Mouse (Mus musculus) heart, embryonic 16.5 days (tissue): ENCODE measurements around the gene Gm5737. TPM values are rescaled to one million over a fixed set of nuclear protein-coding genes. Genes with fewer than 3 reads are reported as not detected.

ENCODE experiments used
- ATAC-seq: fragments of 200-750 bp; cut with Nextera tagmentation; replicated peaks from 2 replicates; pipeline ENCODE4 v1.8.0; 2017; ENCODE audit warnings: moderate number of reproducible peaks; ENCODE audit not compliant: insufficient read depth, low FRiP score; ENCODE audit errors: extremely low read depth
- H3K27ac ChIP-seq: fragments of 300-500 bp; sonication (generic); 2 replicates; pipeline ENCODE4 v1.5.1; 2014; ENCODE audit warnings: mild to moderate bottlenecking, low read length, control low read depth, moderate library complexity
- H3K27me3 ChIP-seq: fragments of 300-500 bp; sonication (generic); 2 replicates; pipeline ENCODE4 v1.6.1; 2014; ENCODE audit warnings: low read length, mixed read lengths; ENCODE audit not compliant: control insufficient read depth, insufficient read depth
- H3K36me3 ChIP-seq: fragments of 300-500 bp; sonication (generic); 2 replicates; pipeline ENCODE4 v1.6.1; 2014; ENCODE audit not compliant: control insufficient read depth, insufficient read depth
- H3K4me1 ChIP-seq: fragments of 300-500 bp; sonication (generic); 2 replicates; pipeline ENCODE4 v1.6.1; 2014; ENCODE audit warnings: low read length, mixed read lengths; ENCODE audit not compliant: control insufficient read depth, insufficient read depth
- H3K4me2 ChIP-seq: fragments of 300-500 bp; sonication (generic); 2 replicates; pipeline ENCODE4 v1.6.1; 2014; ENCODE audit warnings: low read depth, mild to moderate bottlenecking, control low read depth, low read length
- H3K4me3 ChIP-seq: fragments of 300-500 bp; sonication (generic); 2 replicates; pipeline ENCODE4 v1.5.1; 2014; ENCODE audit warnings: mild to moderate bottlenecking, control low read depth, low read length
- H3K9ac ChIP-seq: fragments of 300-500 bp; sonication (generic); 2 replicates; pipeline ENCODE4 v1.6.1; 2014; ENCODE audit warnings: low read length, control low read depth
- H3K9me3 ChIP-seq: fragments of 300-500 bp; sonication (generic); replicated peaks from 2 replicates; pipeline ENCODE4 v1.6.1; 2016; ENCODE audit warnings: low read length; ENCODE audit not compliant: control insufficient read depth
- WGBS: fragments of 180-500 bp; shearing (Covaris S2); extraction: QIAGEN DNeasy Blood & Tissue Kit; methylation state at CpG from one replicate; pipeline ENCODE4 v1.1.7; 2014; 5-methylcytosine and 5-hydroxymethylcytosine counted together
- polyA plus RNA-seq: library from polyadenylated mRNA; unstranded; fragments of >200 nt; fragmentation: Nextera tagmentation; extraction: Ambion mirVana; gene quantifications from 2 replicates; pipeline ENCODE4 v1.2.1, GENCODE M21; 2015

Gene Gm5737
- polyA plus RNA-seq, 1 experiment from 2014 or later, result not detected

DNA sequence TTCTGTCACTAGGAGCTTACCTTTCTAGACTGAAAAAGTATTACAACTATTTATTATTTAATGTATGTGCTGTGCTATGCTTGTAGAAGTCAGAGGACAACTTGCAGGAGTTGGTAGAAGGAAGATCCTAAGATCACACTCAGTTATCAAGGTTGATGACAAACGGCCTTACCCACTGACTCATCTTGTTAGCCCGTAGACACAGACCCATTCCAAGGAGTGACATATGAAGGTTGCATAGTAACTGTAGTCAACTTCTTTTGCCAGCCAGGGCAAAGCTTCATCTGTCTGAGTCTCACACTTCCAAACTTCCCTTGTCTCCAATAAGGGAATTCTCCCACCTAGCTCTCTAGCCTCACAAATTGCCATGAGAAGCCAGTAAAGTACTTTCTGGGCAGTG is 54.5 kb downstream of the Gm5737 start:
- 58% methylated on average over 2 of the region's 2 CpGs for WGBS
- no peaks in the 10 kb centered on the region for H3K36me3 ChIP-seq
- H3K4me3 ChIP-seq, result no peak overlapping the region
- H3K27ac ChIP-seq, result peak overlapping the region; percentile 89
- H3K4me1 ChIP-seq, result peaks cover 69% of the 10 kb centered on the region
- no peaks in the 10 kb centered on the region for H3K27me3 ChIP-seq
- ATAC-seq, result no peak
- H3K4me2 ChIP-seq, result no peak overlapping the region
- no peak overlapping the region for H3K9ac ChIP-seq
- H3K9me3 ChIP-seq, result no peaks in the 10 kb centered on the region

DNA sequence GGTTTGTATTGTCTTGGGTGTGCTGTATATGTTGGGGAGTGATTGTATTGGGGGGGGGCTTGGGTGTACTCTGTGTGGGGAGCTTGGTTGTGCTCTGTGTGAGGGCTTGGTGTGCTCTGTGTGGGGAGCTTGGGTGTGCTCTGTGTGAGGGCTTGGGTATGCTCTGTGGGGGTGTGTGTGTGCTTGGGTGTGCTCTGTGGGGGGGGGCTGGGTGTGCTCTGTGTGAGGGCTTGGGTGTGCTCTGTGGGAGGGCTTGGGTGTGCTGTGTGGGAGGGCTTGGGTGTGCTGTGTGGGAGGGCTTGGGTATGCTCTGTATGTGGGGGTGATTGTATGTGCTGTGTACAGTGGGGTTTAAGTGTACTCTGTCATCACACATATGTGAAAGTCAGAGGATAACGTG is 55.6 kb downstream of the Gm5737 start:
- H3K4me2 ChIP-seq, result no peak overlapping the region
- H3K4me3 ChIP-seq, result no peak overlapping the region
- WGBS, result 75% methylated on average over 1 of the region's 1 CpGs
- ATAC-seq, result no peak
- H3K4me1 ChIP-seq, result peaks cover 58% of the 10 kb centered on the region
- H3K36me3 ChIP-seq, result no peaks in the 10 kb centered on the region
- H3K9ac ChIP-seq, result no peak overlapping the region
- no peaks in the 10 kb centered on the region for H3K9me3 ChIP-seq
- H3K27me3 ChIP-seq, result no peaks in the 10 kb centered on the region
- H3K27ac ChIP-seq, result no peak overlapping the region

DNA sequence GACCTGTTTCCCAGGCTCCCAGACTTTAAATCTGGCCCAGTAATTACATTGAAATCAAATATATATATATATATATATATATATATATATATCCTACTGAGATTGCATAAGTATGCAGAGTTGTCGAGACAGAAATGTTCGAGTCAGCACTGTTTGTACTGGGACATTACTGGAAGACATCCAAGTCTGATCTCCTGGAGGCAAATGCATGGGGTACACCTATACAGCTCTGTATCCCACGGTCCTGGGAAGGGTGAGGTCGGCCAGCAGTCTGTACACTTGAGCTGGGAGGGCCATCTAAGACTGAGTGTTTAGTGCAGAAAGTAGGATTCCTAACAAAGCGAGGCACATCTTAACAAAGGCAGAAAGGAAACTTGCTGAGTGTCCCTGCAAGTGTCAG is 57.7 kb downstream of the Gm5737 start:
- peak; percentile 35; the same call in 1 of the 2 replicates for ATAC-seq
- Histone ChIP-seq H3K4me3 (no peak overlapping the region), H3K4me2 (peak overlapping the region; percentile 29; the same call in 1 of the 2 replicates), H3K9ac (peak overlapping the region; percentile 56), H3K4me1 (peaks cover 41% of the 10 kb centered on the region), H3K27me3 (no peaks in the 10 kb centered on the region), H3K27ac (peak overlapping the region; percentile 85), H3K36me3 (no peaks in the 10 kb centered on the region), H3K9me3 (no peaks in the 10 kb centered on the region)
- WGBS, result 19% methylated on average over 5 of the region's 5 CpGs

DNA sequence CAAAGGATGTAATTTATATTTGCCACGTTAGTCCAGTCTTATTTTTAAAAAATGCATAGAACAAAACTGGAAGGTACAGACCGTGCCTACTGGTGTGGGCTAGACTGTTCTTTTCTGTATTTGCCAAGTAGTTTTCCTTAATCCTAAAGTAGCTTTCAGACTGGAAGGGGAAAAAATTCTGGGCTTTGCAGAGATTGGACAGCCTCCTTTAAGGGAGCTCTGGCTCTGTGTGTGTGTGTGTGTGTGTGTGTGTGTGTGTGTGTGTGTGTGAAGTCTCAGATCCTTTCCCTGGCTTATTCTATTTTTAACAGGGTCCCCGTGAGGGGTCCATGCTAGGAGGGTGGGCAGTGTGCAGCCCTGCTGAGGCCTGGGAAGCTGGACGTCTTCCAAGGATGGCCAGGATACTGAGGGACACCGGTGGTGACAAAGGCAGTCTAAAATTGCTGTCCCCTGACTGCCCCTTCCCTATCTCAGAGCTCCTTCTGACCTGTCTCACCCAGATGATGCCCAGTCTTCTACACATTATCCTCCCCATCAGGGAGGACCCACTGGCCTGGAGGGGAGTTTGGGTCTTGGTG is 58.4 kb downstream of the Gm5737 start:
- no peak overlapping the region for H3K4me3 ChIP-seq
- no peaks in the 10 kb centered on the region for H3K9me3 ChIP-seq
- H3K27me3 ChIP-seq, result no peaks in the 10 kb centered on the region
- H3K9ac ChIP-seq, result peak overlapping the region; percentile 56; the same call in 1 of the 2 replicates
- no peaks in the 10 kb centered on the region for H3K36me3 ChIP-seq
- WGBS, result 40% methylated on average over 5 of the region's 5 CpGs
- peak overlapping the region; percentile 85 for H3K27ac ChIP-seq
- 0 out of 2 replicates have a peak overlapping the region, but pooled peaks have one; percentile 29 for H3K4me2 ChIP-seq
- H3K4me1 ChIP-seq, result peaks cover 44% of the 10 kb centered on the region
- 0 out of 2 replicates have a peak, but pooled peaks have one; percentile 14 for ATAC-seq

DNA sequence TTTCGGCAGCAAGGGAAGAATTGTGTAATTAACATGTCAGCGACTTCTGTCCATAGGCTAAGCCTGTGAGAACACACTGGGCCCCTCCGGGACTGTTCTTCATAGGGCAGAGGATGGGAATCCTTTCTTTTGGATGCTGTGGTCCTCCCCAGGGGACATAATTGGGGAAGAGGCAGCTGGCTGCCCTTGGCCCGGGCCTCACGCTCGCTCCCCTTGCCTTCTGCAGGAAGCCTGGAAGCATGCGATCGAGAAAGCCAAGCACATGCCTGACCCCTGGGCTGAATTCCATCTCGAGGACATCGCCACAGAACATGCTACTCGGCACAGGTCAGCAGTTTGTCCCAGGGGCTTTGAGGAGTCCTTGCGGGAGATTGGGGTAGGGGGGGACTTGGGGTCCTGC is 60.9 kb downstream of the Gm5737 start:
- no peak overlapping the region for H3K4me3 ChIP-seq
- H3K4me2 ChIP-seq, result no peak overlapping the region
- H3K27me3 ChIP-seq, result no peaks in the 10 kb centered on the region
- no peak for ATAC-seq
- 0 out of 2 replicates have a peak, but pooled peaks cover under 1% of the 10 kb centered on the region for H3K36me3 ChIP-seq
- no peak overlapping the region for H3K27ac ChIP-seq
- H3K9ac ChIP-seq, result no peak overlapping the region
- 76% methylated on average over 12 of the region's 12 CpGs for WGBS
- H3K4me1 ChIP-seq, result peaks cover 31% of the 10 kb centered on the region
- no peaks in the 10 kb centered on the region for H3K9me3 ChIP-seq

DNA sequence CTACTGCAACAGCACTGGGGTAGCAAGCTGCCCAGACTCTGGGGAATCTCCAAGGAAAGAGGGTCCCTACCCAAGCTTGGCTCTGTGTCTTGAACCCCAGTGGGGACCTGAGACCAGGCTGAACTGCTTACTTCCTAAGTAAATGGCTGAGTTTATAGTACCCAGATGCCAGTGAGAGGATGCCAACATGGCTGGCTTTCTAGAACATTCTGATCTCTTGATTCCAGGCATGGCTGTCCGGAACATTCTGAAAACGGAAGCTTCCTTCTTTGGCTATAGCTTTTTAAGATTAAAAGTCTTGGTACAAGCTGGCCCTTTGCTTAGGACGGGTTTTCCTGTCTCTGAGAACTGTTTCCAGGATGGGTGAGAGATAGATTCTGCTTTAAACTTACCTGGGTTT is 61.9 kb downstream of the Gm5737 start:
- no peak overlapping the region for H3K4me3 ChIP-seq
- H3K9me3 ChIP-seq, result no peaks in the 10 kb centered on the region
- no peaks in the 10 kb centered on the region for H3K27me3 ChIP-seq
- WGBS, result 87% methylated on average over 3 of the region's 3 CpGs
- no peak for ATAC-seq
- 0 out of 2 replicates have a peak, but pooled peaks cover 3% of the 10 kb centered on the region for H3K36me3 ChIP-seq
- H3K9ac ChIP-seq, result no peak overlapping the region
- H3K4me1 ChIP-seq, result peaks cover 25% of the 10 kb centered on the region
- H3K4me2 ChIP-seq, result no peak overlapping the region
- H3K27ac ChIP-seq, result no peak overlapping the region

DNA sequence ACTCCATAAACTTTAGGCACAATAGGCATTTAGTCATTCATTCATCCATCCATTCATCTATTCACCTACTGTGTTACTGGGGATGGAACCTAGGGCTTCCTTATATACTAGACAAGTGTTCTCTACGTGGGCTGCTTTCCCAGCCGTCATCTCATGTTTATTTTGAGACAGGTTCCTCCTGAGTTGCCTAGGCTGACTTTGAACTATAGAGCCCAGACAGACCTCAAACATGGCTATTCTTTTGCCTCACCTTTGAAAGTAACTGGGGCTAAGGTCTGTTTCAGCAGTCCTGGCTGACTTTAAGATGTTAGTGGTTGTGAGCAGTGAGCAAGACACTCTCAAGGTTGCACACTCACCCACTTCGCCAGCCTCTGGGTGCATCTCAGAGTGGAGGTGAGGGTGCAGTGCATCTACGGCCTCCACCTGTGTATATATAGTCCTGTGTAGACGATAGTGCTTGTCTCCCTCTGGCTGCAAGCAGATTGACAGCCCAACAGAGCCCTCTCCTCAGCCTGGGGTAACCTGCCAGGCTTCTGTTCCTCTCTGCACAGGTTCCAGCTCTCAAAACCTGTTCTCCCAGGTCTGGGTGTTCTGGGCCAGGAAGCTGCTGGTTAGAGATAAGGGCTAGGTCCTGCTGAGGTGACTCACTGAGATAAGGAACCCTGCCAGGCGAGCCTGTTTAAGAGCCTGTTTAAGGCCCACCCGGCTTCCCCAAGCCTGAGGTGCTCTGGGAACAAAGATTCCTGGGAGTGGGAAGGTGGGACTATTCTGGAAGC is 62.8 kb downstream of the Gm5737 start:
- no peak overlapping the region for H3K4me3 ChIP-seq
- no peak overlapping the region for H3K27ac ChIP-seq
- WGBS, result 45% methylated on average over 7 of the region's 7 CpGs
- ATAC-seq, result no peak; the same call in 1 of the 2 replicates
- no peak overlapping the region for H3K4me2 ChIP-seq
- no peaks in the 10 kb centered on the region for H3K27me3 ChIP-seq
- peaks cover 17% of the 10 kb centered on the region for H3K4me1 ChIP-seq
- H3K9ac ChIP-seq, result peak overlapping the region; percentile 43
- no peaks in the 10 kb centered on the region for H3K9me3 ChIP-seq
- H3K36me3 ChIP-seq, result 0 out of 2 replicates have a peak, but pooled peaks cover 3% of the 10 kb centered on the region

DNA sequence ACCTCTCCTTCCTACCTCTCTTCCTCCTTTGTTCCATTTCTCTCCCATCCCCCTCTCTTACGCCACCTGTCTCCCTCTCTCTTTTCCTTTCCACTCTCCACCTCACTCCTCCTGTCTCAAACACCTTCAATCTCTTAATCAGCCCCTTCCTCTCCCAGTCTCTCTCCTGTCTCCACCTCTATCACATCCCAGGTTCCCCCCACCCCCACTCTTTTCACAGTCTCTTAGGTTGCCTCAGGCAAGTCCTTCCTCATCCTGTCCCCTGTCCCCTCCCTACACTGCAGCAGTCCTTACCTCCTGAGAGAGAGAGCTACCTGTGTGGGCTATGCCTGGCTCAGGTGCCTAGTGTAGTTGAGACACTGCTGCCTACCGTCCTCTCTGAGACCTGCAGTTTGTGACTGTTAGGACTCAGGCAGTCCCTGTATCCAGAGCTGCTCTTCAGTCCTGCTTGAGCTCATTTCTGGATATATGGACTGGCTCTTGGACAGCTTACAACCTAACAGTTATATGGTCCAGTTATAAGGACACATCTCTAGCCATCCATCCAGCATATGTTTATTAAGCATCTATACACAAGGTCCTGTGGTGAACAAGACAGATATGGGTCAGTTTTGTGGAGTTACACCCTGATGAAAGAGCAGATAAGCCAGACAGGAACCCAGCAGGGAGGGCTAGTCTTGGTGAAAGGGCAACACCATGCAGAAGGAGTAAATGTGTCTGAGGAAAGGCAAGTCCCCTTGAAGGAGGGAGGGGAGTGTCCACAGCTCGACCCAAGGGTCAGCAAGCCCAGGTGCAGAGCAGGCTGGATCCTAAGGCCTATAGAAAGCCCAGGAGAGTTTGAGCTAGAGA is 63.6 kb downstream of the Gm5737 start:
- 66% methylated on average over 3 of the region's 3 CpGs for WGBS
- H3K4me1 ChIP-seq, result peaks cover 9% of the 10 kb centered on the region
- H3K4me3 ChIP-seq, result no peak overlapping the region
- peaks cover 8% of the 10 kb centered on the region for H3K36me3 ChIP-seq
- no peaks in the 10 kb centered on the region for H3K27me3 ChIP-seq
- ATAC-seq, result no peak
- no peaks in the 10 kb centered on the region for H3K9me3 ChIP-seq
- H3K4me2 ChIP-seq, result no peak overlapping the region
- H3K9ac ChIP-seq, result peak overlapping the region; percentile 43; the same call in 1 of the 2 replicates
- H3K27ac ChIP-seq, result no peak overlapping the region
